Mouse (Mus musculus): ENCODE data around the gene Kdsr.

Gene Kdsr

DNA sequence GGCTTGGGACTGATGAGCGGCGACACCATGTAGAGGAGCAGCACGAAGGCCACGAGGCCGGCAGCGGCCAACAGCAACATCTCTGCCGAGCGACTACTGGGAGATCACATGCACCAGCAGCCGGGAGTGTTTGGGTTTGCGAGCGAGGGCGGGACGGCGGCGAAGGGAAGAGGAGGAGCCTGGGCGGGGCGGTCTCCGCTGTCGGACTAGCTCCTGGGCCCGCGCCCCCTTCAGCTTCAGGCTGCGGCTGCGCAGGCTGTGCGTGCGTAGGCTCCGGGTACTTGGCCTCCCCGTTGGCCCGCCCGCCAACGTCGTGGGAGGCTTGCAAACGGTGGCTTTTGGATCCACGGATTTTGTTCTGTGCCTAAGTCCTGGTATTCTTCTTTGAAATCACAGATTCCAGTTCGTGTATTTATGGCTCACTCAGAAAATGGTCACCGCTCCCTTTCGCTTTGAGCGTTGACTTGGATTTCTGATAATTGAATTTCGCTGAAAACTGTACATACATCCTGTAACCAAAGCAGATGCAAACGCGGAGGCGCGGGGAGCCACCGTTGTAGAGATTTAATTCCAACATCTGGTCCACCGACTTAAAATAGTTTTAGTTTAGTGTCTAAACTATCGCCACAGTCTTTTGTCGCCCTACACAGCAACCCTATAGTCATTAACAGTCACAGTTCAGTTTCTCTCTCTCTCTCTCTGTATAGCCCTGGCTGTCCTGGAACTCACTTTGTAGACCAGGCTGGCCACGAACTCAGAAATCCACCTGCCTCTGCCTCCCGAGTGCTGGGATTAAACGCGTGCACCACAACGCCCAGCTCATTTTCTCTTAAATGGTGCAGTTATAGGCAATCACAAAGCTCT lies at the start of gene Kdsr:
Gene Kdsr (minus strand): TSS at position 156 of the 864 bp plus-strand sequence.
- DNase-seq (ENCODE audit: low read depth, low spot score), result peak; percentile 98

DNA sequence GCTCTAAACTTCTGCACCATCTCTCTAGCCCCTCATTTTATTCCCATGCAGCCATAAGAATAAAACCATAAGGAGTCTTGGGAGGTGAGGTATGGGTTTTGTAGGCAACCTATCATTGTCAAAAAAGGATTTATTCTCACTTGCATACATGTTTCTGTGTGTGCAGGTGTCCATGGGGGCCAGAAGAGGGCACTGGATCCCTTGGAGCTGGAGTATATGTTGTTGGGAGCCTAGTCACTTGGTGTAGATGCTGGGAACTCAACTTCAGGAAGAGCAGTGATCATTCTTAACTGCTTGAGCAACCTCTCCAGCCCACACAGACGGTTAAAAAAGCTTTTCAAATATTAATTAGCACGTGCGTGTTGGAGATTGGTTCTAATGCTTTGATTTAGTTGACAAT lies 40.4 kb upstream of the Kdsr start:
- DNase-seq (ENCODE audit: low read depth, low spot score), result peak; percentile 48

DNA sequence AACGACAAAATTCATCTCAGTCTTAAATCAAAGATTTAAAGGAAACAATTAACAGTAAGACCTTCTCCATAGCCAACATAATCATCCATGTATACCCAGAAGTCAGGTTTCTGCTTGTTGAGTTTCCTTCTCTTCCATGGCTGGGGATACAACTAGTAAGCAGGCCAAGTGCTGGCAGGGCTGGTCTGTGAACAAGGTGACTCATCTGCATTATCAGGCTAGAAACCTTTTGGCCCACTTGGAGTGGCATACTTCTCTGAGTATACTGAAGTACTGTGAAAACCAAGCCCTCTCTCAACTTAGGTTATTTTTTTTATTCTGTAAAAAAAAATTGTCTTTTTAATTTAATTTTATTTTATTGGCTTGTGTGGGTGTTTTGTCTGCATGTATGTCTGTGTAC lies 39.9 kb upstream of the Kdsr start:
- DNase-seq (ENCODE audit: low read depth, low spot score), result no peak

DNA sequence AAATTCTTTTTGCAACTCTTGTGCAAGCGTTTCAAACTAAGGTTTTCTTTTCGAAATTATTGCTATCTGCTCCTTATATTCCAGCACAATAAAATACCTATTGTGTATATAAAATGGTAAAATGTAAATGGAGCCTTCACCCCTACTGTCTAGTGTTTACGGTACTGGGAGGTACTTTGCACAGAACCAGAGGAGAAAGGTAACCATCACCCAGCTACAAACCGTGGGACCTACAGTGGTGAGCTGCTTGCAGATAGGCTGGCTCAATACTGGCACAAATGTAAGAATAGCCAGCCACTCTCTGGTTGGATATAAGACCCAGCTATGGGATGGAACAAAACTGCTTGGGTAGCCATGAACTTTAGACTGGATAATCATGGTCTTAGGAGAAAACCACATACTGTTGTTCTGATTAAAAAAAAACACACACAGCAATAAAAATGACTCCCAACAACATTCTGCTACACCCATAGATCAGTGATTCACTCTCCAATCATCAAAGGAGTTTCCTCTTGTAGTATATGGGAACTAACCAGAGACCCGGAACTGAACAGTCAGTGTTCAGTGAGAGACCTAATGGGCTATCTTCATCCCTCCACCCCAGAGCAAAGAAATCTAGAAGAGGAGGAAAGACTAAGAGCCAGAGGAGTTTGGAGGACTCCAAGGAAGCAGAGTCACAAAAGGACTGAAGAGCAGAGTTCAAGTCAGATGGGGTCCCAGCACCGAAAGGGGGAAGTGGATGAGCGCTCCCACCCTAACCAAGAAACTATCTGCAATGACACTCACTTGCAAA lies 37.7 kb upstream of the Kdsr start:
- DNase-seq (ENCODE audit: low read depth, low spot score), result no peak

DNA sequence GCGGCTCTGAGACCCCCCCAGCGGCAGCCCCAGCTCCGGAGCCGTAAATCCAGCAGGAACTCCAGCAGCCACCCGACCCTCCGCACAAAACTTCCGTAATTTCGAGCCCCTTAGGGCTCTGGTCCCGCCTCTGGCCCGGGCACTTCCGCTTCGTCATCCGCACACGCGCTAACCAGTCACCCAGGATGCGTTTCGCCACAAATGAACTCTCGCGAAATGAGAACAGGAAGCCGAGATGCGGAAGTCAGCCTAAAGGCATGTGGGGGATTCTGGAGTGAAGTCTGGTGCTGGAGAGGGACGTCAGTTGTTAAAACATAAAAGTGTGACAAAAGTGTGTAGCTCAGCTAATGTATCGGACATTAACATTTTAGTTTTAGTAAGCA lies 37.0 kb upstream of the Kdsr start, which contains the start of gene Vps4b:
Gene Vps4b (minus strand): TSS at position 187 of the 383 bp plus-strand sequence.
- peak; percentile 96 for DNase-seq (ENCODE audit: low read depth, low spot score)

DNA sequence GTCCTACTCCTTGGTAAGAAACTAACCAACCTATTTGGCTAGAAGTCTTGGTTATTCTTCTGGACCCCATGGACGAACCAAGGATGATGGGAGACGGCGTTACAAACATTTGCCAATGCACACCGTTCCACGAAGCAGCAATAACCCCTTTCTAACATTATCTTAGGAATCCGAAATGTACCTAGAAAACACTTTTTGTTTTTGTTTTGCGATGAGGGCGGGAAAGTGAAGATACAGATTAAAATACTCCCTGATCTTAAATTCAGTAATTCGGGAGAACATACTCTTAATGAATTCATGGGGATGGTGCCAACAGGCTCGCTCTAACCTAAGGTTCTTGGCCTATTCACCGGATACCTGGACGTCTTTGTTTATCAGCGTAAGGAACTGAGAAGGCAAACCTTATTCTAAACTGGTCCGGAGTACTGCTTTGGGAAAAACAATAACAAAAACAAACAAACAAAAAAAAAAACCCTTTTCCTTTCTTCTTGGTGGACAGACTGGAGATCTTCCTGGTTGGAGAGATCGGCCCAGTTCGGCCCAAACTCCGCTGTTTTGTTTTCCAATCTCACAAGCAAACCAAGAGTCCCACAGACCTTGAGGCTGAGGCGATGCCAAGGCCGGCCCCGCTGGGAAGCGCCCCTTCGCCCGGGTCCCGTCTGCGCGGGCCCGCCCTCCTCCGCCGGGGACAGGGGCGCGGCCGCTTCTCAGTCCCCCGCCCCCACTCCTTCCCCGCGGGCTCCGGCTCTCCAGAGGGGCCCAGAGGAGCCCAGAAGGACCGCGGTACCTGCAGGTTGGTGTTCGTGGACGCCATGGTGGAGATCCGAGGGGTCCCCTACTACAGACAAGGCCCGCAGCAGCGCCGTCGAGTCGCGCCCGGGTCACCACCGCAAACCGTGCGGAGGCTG lies 36.4 kb upstream of the Kdsr start:
- peak; percentile 80 for DNase-seq (ENCODE audit: low read depth, low spot score)

DNA sequence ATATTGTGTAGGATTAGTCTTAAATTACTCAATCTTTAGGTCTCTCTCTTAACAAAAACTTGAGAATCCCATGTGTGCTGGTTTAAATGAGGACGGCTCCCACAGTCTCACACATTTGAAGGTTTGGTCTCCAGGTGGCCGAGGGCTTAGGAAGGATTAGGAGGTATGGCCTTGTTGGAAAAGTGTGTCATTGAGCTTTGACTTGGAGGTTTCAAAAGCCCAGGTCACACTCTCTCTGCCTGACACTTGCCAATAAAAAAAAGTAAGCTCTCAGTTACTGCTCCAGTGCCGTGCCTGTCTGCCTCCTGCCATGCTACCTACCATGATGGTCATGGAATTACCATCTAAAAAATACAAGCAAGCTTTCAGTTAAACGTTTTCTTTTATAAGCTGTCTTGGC lies 15.4 kb upstream of the Kdsr start:
- no peak for DNase-seq (ENCODE audit: low read depth, low spot score)

DNA sequence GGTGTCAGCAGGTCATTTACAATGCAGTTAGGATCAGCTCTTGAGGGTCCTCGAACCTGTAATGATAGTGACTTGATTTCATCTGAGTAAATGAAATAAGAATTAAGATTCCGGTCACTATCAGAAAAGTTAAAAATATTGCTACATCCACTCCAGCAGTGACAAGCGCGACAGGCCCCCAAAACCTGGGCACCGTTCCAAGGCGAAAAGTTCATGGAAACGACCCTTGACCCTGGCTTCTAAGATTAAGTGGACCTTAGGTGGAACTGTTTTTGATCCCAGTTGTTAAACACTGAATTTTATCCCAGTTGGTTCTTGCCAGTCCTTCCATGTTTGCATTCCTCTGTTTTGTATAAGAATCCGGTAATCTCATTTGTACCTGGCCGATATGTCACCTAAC lies 14.6 kb upstream of the Kdsr start:
- DNase-seq (ENCODE audit: low read depth, low spot score), result no peak

DNA sequence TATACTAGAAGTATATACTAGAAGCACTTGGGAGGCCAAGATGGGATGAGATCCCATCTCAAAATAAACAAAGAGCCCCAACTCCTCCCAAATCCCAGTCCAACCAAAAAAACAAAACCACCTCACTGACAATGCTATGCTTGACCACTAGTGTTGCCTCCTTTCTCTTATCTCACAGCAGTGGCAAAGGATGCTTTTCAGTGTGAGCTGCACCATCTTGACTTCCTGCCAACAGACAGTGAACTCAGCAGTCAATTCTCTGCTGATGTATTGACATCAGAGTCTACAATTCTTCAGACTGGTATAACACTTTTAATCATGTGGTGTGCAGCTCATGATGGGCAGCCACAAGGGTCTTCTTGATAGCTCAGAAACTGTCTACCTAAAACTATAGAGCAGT lies 9.2 kb upstream of the Kdsr start:
- no peak for DNase-seq (ENCODE audit: low read depth, low spot score)

DNA sequence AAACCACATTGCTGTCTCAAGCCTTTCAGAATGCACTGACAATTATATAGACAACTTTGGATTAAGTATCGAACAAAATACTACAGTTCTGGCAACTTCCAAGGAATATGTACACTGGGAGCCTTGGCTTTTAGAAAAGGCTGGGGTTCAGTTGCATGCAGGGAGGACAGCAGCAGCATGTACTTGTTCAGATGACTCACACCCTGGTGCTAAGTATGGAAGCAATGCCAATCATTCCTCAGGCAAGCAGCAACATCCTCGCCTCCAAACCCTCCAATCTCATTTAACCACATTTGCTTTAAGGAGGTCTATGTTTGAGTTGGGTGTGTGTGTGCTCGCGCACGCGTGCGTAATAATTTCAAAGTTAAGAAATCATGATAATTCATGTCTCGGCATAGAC lies 6.2 kb upstream of the Kdsr start:
- DNase-seq (ENCODE audit: low read depth, low spot score), result no peak

DNA sequence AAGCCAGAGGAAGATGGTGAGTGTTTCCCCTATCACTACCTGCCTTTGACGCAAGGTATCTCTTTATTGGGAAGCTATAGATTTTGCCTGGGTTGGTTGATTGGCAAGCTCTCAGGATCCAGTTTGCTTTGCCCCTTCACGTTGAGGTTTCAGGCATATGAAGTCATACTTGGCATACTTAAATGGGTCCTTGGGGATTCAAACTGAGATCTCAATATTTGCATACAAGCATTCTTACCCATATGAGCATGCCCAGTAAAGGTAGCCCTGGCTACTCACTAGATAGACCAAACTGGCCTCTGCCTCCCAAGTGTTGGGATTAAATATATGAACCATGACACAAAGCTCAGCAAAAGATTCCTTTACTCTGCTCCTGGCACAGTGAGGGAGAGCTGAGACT lies 5.3 kb upstream of the Kdsr start:
- DNase-seq (ENCODE audit: low read depth, low spot score), result no peak

DNA sequence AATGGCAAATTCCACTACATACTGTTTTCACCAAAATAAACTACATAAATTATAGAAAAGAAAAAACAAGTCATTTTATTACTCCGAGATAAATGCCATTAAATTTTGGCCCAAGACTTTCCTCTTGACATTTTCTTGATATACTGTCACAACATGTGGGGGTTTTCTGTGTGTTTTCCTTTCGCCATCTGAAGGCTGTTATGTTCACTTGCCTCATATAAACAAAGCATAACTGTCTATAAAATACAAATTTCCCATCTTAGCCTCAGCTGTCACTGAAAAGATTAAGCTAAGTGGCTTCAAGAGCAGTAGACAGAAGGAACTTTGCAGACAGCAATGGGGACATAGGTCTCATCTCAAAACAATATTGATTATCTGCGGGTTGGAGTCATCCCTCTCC lies 4.8 kb upstream of the Kdsr start:
- DNase-seq (ENCODE audit: low read depth, low spot score), result no peak

DNA sequence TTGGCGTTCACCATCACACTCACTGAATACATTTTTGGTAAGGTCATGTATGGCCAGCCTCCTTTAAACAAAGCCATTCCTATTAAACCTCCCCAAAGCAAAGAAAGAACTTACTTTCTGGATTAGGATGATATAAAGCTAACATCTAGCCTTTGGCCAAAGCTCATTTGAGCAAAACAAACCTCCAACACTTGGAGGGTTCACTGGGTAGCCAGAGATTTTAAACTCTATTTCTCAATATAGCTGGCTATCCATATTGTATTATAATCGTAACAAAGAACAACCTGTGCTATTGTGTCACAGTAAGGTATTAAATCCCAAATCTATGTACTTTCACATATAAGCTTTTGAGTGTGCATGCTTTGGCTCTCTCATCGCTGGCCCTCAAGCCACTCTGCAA lies 1.2 kb upstream of the Kdsr start:
- DNase-seq (ENCODE audit: low read depth, low spot score), result no peak

DNA sequence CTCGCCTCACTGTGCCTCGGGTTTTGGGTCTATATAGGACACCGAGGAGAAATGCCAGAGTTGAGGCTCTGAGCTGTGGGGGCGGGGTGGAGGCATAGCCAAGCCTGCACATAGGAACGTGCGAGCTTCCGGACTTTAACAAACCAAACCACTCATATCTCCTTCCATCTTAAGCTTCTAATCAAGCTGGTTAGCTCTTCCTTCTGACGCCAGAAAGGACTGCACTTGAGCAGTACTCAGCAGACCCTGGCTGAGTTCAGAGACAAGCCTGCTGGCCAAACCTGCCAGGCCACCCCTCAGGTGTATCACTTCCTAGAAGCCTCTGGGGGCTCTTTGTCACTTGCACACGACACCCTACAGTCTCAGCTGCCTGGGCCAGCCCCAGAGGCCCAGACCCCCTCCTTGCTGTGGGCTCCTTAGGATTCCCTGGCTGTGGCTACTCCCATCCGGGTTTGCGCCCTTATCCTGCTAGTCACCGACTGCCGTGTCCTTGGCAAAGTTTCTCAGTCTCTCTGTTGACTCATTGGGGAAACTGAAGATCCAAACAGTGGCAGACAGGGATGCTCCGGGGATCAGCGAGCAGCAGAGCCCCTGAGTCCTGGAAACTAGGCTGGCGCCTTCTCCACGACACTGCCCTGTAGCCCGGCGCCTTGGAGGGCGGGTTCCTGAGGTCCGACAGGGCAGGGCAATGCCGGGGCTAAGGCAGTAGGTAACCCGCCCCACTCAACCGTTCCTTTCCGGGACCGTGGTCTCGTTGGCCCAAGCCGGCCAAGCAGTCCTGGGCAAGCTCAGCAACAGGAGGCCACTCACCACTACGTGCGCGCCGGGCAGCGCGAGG lies 574 bp downstream of the Kdsr start:
- peak; percentile 59 for DNase-seq (ENCODE audit: low read depth, low spot score)

DNA sequence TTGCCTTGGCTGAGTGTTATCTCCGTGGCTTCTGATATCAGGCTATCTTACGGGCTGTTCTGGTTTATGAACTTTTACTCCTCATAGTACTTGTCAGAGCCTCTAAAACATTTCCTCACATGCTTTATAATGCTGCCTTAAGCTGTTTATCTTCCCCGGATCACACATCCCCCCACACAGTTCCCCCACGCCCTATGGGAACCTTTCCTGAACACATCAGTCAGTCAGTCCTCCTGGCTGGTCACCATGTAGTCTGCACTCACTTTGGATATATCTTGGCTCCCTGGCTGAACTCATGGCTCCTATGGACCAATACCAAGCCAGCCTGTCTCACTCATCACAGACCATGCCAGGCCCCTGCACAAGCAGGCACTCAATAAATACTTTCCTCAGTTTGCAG lies 2.9 kb downstream of the Kdsr start:
- no peak for DNase-seq (ENCODE audit: low read depth, low spot score)

DNA sequence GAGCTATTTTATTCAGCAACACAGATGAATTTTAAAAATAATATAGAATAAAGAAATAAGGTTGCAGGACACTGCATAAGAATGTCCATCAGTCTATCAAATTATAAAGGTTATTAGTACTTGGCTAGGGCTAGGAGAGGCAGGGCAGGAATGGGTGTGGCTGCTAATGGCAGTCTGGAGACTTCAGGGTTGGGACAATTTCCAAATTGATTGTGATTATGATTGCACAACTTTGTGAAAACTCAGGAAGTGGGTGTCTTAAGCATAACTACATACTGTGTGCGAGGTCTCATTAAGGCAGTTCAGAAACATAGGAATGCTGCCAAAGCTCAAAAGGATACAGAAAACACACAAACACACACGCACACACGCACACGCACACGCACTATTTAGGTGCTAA lies 7.5 kb downstream of the Kdsr start:
- DNase-seq (ENCODE audit: low read depth, low spot score), result no peak

DNA sequence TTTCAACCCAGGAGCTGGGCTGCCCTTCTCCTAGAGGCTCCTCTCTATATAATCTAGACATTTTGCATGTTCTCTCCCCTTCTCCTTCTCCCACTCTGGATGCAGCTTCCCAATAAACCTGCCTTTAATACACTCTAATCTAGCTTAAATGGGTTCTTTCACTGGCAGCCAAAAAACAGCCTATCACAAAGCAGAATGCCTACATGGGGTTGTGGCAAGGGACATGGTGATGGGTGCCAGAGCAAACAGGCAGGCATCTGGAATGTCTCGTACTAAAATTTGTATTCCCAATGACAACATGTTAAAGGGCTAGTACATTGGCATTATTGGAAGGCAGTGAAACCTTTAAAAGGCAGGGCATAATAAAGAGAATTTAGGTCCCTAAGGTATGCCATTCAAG lies 8.9 kb downstream of the Kdsr start:
- DNase-seq (ENCODE audit: low read depth, low spot score), result no peak

DNA sequence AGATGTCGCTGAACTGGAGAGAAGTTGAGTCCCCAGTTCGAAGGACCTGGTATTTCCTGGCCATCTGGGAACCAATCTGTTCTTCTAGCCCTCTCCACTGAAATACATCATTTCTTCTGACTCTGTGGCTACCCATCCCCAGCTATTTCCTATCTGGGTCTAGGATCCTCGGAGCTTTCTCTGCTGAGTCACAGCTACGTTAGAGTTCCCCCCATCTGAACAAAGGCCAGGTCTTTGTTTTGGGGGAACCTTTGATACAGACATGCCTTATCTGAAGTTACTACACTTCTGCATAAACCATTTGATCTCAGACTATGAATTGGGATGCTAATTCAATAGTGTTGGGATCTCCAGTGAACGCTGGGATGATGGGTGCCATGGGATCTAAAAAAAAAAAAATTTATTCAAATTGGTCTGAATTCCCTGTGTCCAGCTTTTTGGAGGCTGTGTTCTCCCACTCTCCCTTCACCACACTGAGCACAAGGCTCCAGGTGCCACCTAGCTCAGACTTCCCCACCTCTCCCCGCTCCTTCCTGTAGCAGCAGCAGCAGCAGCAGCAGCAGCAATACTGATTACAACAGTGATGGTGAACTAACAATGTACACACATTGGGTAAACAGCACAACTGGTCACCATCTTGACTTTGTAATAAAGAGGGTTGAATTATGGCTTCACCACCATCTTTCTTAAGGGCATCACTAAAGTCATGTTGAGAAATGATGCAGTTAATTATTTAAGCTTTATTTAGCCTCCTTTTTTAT lies 10.8 kb downstream of the Kdsr start:
- no peak for DNase-seq (ENCODE audit: low read depth, low spot score)

DNA sequence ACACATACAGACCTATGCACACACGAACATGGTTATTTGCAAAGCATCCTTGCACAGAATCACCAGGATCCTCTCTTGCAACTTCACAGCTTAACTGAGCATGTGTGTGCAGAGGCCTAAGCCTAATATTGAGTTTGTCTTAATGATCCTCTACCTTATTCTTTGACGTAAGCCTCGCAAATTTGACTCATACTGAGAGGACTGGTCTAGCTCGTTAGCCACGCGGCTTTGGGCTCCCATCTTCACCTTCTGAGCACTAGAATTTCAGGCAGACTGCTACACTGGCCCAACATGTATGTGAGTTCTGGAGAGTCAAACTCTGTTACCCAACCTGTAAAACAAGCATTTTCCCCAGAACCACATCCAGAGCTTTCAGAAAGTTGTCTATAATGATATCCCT lies 16.5 kb downstream of the Kdsr start:
- DNase-seq (ENCODE audit: low read depth, low spot score), result no peak

DNA sequence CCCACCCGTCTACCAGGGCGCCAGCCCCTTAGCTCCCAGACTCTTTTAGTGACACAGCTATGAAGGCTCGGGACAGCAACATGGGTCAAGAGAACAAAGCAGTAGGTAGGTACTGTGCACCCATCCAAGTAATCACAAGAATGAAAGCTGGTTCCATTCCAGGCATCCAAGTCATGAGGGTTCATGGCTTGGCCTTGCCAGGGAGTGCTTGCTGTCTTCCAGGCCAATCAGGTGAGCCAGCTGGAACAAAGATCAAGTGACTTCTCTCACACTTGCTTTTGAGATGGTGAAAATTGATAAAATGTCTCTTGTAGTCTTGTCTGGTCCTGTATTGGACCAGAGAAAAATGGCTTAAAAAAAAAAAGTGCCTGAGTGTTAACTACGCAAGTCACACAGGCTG lies 18.8 kb downstream of the Kdsr start:
- DNase-seq (ENCODE audit: low read depth, low spot score), result no peak

Measured in ZHBTc4 (cell line).